Mouse (Mus musculus): Measurements from ENCODE around the gene Tns2.

Gene Tns2

GRCm38 (mm10) chr15:102108651-102109525, 8.7 kb downstream of the Tns2 start:
- DNase-seq (ENCODE audit: low read depth, low spot score): peak; percentile 27

DNA sequence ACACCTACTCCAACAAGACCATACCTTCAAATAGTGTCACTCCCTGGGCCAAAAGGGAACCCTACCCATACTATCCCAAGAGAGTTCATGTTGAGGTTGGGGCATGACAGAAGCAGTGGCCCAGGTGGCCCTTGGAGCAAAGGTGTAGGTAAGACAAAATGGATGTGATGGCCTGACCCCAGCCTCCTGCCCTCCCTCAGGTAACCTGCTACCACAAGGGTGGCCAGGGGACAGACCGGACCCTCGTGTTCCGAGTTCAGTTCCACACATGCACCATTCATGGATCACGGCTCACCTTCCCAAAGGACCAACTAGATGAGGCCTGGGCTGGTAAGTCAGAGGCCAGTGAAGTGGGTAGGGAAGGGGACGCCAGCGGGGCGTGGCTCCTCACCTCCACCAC, 10.1 kb downstream of the Tns2 start:
- DNase-seq (ENCODE audit: low read depth, low spot score): no peak

DNA sequence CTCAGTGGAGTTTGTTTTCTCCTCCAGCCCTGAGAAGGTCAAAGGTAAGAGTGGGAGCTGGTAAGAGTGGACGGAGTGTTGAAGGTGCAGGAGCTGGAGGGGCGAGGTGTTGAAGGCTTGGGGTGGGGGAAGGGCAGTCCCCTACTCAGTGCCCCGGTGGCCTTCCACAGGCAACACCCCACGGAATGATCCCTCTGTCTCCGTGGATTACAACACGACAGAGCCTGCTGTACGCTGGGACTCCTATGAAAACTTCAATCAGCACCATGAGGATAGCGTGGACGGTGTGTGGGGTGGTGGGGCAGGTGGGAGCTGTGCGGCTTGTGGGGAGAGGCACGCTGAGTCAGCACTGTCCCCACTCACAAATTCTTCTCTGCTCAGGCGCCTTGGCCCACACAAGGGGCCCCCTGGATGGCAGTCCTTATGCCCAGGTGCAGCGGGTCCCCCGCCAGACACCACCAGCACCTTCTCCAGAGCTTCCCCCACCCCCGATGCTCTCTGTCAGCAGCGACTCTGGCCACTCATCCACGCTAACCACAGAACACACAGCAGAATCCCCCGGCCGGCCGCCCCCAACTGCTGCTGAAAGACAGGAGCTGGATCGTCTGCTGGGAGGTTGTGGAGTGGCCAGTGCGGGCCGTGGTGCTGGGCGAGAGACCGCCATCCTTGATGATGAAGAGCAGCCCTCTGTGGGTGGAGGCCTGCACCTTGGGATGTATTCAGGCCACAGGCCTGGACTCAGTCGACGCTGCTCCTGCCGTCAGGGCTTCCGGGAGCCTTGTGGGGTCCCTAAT, 10.7 kb downstream of the Tns2 start:
- DNase-seq (ENCODE audit: low read depth, low spot score): no peak

- no peak for DNase-seq (ENCODE audit: low read depth, low spot score)
These were observed 11.2 kb downstream of the Tns2 start for GRCm38 (mm10) chr15:102111495-102111829.

- no peak for DNase-seq (ENCODE audit: low read depth, low spot score)
These were observed 12.0 kb downstream of the Tns2 start for GRCm38 (mm10) chr15:102112181-102112580.

GRCm38 (mm10) chr15:102112827-102113226, 12.6 kb downstream of the Tns2 start:
- no peak for DNase-seq (ENCODE audit: low read depth, low spot score)

GRCm38 (mm10) chr15:102113674-102114073, 13.5 kb downstream of the Tns2 start:
- no peak for DNase-seq (ENCODE audit: low read depth, low spot score)

DNA sequence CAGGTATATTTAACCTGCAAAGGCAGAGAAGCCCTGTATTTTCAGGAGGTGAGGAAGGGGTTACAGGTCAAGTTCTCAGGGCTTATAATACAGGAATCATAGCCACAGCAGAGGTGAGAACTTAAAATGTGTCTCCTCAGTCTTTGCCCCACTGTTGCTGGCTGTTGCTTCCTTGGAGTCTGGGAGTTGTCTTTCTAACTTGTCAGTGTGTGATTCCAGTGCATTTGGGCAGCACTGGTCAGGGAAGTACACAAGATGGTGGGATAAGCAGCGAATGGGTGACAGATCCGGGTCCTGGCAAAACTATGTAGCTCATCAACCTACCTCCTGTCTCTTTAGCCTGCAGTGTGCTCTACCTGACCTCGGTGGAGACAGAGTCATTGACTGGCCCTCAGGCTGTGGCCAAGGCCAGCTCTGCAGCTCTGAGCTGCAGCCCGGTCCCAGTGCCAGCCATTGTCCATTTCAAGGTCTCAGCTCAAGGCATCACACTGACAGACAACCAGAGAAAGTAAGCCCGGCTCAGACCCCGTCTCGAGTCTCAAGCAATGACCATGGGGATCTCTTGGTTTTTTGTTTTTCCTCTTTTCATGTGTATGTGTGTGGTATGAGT, 14.5 kb downstream of the Tns2 start:
- no peak for DNase-seq (ENCODE audit: low read depth, low spot score)

DNA sequence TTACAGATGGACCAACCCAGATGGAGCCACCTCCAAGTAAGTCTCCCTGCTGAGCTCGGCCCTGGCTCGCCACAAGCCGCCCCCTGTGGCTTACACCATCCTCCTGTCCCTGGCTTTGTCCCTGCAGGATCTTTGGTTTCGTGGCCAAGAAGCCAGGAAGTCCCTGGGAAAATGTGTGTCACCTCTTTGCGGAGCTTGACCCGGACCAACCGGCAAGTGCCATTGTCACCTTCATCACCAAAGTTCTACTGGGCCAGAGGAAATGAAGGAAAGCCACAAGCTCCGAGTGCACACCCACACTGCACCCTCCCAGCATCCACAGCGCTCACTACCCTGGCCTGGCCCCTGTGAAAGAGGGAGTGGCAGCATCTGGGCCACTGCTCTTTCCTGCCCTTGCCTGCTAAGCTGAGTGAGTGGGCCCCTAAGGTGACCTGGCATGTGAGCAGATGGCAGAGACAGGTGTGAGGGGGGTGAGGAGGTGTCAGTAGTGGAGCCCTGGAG, 15.6 kb downstream of the Tns2 start:
- no peak for DNase-seq (ENCODE audit: low read depth, low spot score)

- DNase-seq (ENCODE audit: low read depth, low spot score): no peak
These were observed 16.7 kb downstream of the Tns2 start for GRCm38 (mm10) chr15:102116753-102117415.

DNA sequence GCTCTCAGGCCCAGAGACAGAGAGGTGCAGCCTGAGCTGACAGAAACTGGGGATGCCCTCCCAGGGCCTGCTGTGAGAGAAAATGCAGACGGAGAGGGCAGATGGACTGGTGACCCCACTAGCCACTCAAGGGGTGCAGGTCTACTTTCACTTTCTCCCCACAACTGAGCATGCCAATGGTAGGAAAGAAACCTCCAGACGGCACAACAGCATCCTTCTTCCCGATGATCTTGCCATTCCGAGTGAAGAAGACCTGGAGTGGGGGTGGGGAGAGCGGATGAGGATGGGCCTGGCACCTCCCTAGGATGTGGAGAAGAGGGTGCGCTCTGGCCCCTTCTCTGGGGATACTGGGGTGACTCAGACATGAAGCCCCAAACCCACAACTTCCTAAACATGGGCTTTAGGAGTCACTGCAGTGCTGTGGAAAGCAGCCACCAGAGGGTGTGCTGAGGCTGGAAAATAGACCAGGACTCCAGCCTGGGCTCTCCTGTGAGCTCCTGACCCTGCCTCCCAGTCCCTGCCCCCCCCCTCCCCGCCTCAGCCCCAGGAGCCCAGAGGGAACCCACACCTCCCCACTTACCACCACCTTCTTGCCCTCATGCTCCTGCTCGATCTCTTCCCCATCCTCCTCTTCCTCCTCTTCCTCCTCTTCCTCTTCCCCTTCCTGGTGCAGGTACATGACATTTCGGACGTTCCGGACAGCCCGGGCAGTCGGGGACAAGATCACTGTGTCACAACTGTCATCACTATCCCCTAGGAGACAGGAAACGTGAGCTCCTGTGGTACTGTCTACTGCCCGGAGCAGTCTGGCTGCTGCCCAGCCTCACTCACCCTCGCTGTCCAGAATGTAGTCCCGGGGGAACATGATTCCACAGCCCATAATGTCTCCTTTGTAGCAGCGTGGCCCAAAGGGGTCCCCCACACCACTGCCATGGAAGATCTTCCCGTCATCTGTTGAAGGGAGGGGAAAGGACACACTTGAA, 17.5 kb downstream of the Tns2 start:
- DNase-seq (ENCODE audit: low read depth, low spot score): no peak

GRCm38 (mm10) chr15:102118591-102118990, 18.4 kb downstream of the Tns2 start:
- DNase-seq (ENCODE audit: low read depth, low spot score): no peak

- no peak for DNase-seq (ENCODE audit: low read depth, low spot score)
These were observed 19.1 kb downstream of the Tns2 start for GRCm38 (mm10) chr15:102119121-102119830.

DNA sequence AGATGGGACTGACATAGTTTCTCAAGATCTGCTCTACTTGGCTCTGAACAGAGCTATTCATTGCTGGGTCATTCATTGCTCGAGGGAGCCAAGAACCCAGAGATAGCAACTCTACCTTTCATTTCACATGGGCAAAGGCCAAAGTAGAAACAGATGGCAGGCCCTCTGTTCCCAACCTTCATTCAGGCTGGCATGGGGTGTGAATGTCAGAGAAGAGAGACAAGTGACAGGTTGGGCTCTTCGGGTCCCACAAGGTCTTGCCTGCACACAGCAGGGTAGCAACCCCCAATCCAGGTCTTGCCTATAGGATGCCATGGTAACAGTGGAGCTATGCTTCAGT, 19.6 kb downstream of the Tns2 start:
- no peak for DNase-seq (ENCODE audit: low read depth, low spot score)

- no peak for DNase-seq (ENCODE audit: low read depth, low spot score)
These were observed 20.3 kb downstream of the Tns2 start for GRCm38 (mm10) chr15:102120530-102120929.

GRCm38 (mm10) chr15:102126303-102126702, 26.1 kb downstream of the Tns2 start:
- DNase-seq (ENCODE audit: low read depth, low spot score): no peak

DNA sequence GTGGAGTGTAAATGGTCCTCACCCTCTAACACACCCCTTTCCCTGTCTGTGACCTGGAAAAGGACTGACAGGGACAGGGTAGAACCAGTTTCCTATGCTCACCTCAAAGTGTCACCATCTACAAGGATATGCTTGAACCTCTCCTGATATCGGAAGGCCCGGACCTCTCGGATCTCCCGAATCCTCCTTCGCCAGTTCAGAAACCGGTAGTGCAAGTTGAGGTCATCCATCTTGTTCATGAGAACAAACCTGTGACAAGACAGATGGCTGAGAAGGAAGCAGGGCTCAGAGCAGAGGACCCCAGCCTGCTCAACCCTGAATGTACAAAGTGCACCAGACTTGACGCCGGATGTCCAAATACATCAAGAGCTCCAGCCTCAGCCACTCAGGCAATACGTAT, 33.1 kb downstream of the Tns2 start:
- no peak for DNase-seq (ENCODE audit: low read depth, low spot score)

DNA sequence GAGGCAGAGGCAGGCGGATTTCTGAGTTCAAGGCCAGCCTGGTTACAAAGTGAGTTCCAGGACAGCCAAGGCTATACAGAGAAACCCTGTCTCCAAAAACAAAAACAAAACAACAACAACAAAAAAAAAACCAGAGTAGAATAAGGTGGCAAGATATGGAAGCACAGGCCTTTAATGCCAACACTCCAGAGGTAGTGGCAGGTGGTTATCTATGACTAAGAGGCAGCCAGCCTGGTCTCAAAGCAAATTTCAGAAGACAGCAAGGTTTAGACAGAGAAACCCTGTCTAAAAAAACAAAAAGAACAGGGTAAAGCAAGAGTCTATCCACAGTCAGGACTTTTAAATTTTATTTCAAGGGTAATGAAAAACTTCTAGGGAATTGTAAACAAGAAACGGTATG, 34.5 kb downstream of the Tns2 start:
- DNase-seq (ENCODE audit: low read depth, low spot score): no peak

DNA sequence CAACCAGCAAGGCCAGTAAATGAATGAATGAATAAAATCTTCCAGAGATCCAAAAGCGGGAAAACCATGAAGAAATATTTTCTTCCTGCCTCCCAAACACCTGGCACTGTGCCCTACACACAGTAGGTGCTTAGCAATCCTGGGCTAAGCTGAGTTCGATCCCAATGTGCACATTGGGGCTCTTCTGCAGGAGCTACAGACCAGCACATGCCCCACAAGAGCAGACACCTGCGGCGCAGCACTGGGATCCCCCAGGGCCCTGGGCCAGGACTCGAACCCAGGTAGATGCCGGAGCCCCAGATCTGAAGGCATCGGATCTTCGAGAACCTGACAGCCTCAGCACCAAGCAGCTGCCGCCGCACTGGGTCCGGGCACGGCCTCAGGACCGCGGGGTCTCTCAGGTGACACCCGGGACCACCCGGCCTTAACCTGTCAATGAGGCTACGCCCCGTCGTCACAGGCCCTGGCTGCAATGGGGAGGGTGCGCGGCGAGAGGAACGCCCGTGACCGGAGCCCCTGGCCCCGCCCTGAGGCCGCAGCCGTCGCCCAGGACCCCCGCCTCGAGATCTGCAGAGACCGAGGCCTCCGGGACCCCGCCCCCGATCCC, 35.4 kb downstream of the Tns2 start:
- DNase-seq (ENCODE audit: low read depth, low spot score): no peak

Data from c-Kit-negative CD71-positive TER-119-positive erythroid progenitor cells, embryonic 14.5 days (primary cell).